Mouse (Mus musculus) CH12.LX (cell line): ENCODE results near the gene Myom1.

Source experiments
- CTCF ChIP-seq, 2 experiments: IDR thresholded peaks in 1 of 2; conservative IDR thresholded peaks in 1 of 2; 2 replicates each; pipeline ENCODE4 v1.5.1; 2011 to 2012; ENCODE audit warnings: low read depth in 2 of 2, low read length in 2 of 2, improper control_type of control experiment in 1 of 2, inconsistent platforms in 1 of 2, mild to moderate bottlenecking in 1 of 2, moderate library complexity in 1 of 2
- ELF1 ChIP-seq: IDR thresholded peaks from 2 replicates; pipeline ENCODE4 v1.6.1; 2014; ENCODE audit warnings: low read depth, mild to moderate bottlenecking, inconsistent platforms, low read length, improper control_type of control experiment
- EP300 ChIP-seq: IDR thresholded peaks from 2 replicates; pipeline ENCODE4 v1.6.1; 2011; ENCODE audit warnings: low read length, improper control_type of control experiment
- MAX ChIP-seq: IDR thresholded peaks from 2 replicates; pipeline ENCODE4 v1.6.1; 2011; ENCODE audit warnings: low read length, improper control_type of control experiment
- MYC ChIP-seq: IDR thresholded peaks from 2 replicates; pipeline ENCODE4 v1.6.1; 2011; ENCODE audit warnings: low read depth, mild to moderate bottlenecking, improper control_type of control experiment, low read length
- POLR2A ChIP-seq: IDR thresholded peaks from 2 replicates; pipeline ENCODE4 v1.6.1; 2011; ENCODE audit warnings: low read depth, mild to moderate bottlenecking, improper control_type of control experiment, low read length
- RAD21 ChIP-seq: IDR thresholded peaks from 2 replicates; pipeline ENCODE4 v1.6.1; 2011; ENCODE audit warnings: low read depth, mild to moderate bottlenecking, low read length, improper control_type of control experiment, moderate library complexity
- TBP ChIP-seq: conservative IDR thresholded peaks from 2 replicates; pipeline ENCODE4 v1.6.1; 2011; ENCODE audit warnings: low read depth, low read length, improper control_type of control experiment
- TCF12 ChIP-seq: IDR thresholded peaks from 2 replicates; pipeline ENCODE4 v1.6.1; 2014; ENCODE audit warnings: low read depth, mild to moderate bottlenecking, inconsistent platforms, low read length, improper control_type of control experiment
- ZC3H11A ChIP-seq: IDR thresholded peaks from 2 replicates; pipeline ENCODE4 v1.6.1; 2012; ENCODE audit warnings: low read depth, mild to moderate bottlenecking, inconsistent platforms, low read length, improper control_type of control experiment
- ZKSCAN1 ChIP-seq: IDR thresholded peaks from 2 replicates; pipeline ENCODE4 v1.6.1; 2012; ENCODE audit warnings: low read depth, inconsistent platforms, low read length, improper control_type of control experiment, borderline replicate concordance

GRCm38 (mm10) chr17:71159152-71159567, 156.7 kb downstream of the Myom1 start:
- TF ChIP-seq ZKSCAN1 (no peak), RAD21 (no peak), POLR2A (no peak), TCF12 (no peak), CTCF (conservative IDR thresholded peaks at IDR 0.05 in 1 of 2, IDR thresholded peaks at IDR 0.05 in 1 of 2; ENCODE audit: low read depth in 2 of 2, low read length in 2 of 2) (no peak), ELF1 (no peak), TBP (no peak), EP300 (no peak), ZC3H11A (no peak), MYC (no peak), MAX (no peak)
